Mouse (Mus musculus) testis, adult 2 months (tissue): ENCODE data around the gene Mrgprh.

Experiments
- CTCF ChIP-seq: fragments of 200-500 bp; IDR thresholded peaks from 2 replicates; pipeline ENCODE4 v1.5.1; 2012; ENCODE audit warnings: low read depth, mild to moderate bottlenecking, inconsistent platforms, low read length, moderate library complexity; ENCODE audit not compliant: control insufficient read depth, insufficient read depth, insufficient replicate concordance
- POLR2A ChIP-seq: fragments of 200-500 bp; IDR thresholded peaks from 2 replicates; pipeline ENCODE4 v1.6.1; 2012; ENCODE audit warnings: low read depth, mild to moderate bottlenecking, inconsistent platforms, low read length, moderate library complexity; ENCODE audit not compliant: control insufficient read depth

DNA sequence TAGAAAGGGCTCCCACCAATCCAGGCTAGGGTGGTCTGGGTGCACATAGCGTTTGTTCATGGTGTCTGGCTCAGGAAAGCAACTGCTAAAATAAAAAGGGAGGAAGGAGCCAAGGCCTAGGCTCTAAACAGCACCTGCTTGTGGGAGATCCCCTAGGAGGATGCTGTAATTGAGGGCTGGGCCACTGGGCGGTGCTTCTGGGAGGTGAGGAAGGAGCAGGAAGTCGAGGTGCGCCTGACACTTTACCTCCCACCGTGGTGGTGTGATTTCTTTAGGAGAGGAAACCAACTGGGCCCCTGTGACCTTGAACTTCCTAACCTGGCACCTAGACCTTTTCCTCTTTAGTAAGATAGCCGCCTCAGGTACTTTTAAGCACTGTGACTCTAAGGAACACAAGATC, 10.8 kb downstream of the Mrgprh start:
- no peak for TF ChIP-seq CTCF
- no peak for TF ChIP-seq POLR2A
